Mouse (Mus musculus) CH12.LX (cell line): Measurements from ENCODE around the gene Serp2.

Experiments
- BHLHE40 ChIP-seq: IDR thresholded peaks from 2 replicates; pipeline ENCODE4 v1.6.1; 2011; ENCODE audit warnings: mild to moderate bottlenecking, low read depth, low read length, improper control_type of control experiment
- CHD2 ChIP-seq: IDR thresholded peaks from 2 replicates; pipeline ENCODE4 v1.6.1; 2011; ENCODE audit warnings: low read length, improper control_type of control experiment
- ELF1 ChIP-seq: IDR thresholded peaks from 2 replicates; pipeline ENCODE4 v1.6.1; 2014; ENCODE audit warnings: low read depth, mild to moderate bottlenecking, inconsistent platforms, low read length, improper control_type of control experiment
- EP300 ChIP-seq: IDR thresholded peaks from 2 replicates; pipeline ENCODE4 v1.6.1; 2011; ENCODE audit warnings: low read length, improper control_type of control experiment
- NELFE ChIP-seq: IDR thresholded peaks from 2 replicates; pipeline ENCODE4 v1.6.1; 2011; ENCODE audit warnings: low read depth, low read length, improper control_type of control experiment
- NRF1 ChIP-seq: IDR thresholded peaks from 2 replicates; pipeline ENCODE4 v1.6.1; 2014; ENCODE audit warnings: low read depth, mild to moderate bottlenecking, inconsistent platforms, low read length, improper control_type of control experiment, moderate library complexity
- POLR2A ChIP-seq: IDR thresholded peaks from 2 replicates; pipeline ENCODE4 v1.6.1; 2011; ENCODE audit warnings: low read depth, mild to moderate bottlenecking, improper control_type of control experiment, low read length
- TCF12 ChIP-seq: IDR thresholded peaks from 2 replicates; pipeline ENCODE4 v1.6.1; 2014; ENCODE audit warnings: low read depth, mild to moderate bottlenecking, inconsistent platforms, low read length, improper control_type of control experiment
- USF1 ChIP-seq: IDR thresholded peaks from 2 replicates; pipeline ENCODE4 v1.6.1; 2014; ENCODE audit warnings: low read depth, mild to moderate bottlenecking, inconsistent platforms, low read length, improper control_type of control experiment
- USF2 ChIP-seq: conservative IDR thresholded peaks from 2 replicates; pipeline ENCODE4 v1.6.1; 2011; ENCODE audit warnings: low read depth, low read length, improper control_type of control experiment

DNA sequence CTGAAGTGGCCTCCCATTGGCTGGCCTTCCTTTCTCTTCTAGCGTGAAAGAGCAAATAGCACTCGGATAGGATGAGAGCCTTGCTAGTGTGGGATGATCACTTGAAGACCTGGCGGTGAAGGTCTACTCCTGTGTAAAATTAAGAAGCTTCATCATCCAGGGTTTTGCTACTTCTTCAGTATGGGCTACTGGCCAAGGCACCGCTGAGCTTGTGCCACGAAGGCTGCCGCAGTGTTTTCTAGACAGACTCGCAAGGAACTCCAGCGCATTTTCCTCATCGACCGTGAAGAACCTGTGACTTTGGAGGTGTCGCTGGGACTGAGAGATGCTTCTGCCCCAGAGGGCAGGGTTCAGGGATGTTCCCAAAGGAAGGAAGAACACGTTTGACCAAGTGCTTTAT is 36.0 kb upstream of the Serp2 start:
- TF ChIP-seq NRF1 (no peak), USF1 (no peak), EP300 (no peak), POLR2A (no peak), TCF12 (no peak), USF2 (no peak), CHD2 (no peak), ELF1 (no peak), BHLHE40 (no peak), NELFE (no peak)
